Mouse (Mus musculus) lung, postnatal 0 days (tissue): ENCODE measurements around the gene Msgn1.

ENCODE experiments used
- CTCF ChIP-seq: IDR thresholded peaks from 2 replicates; pipeline ENCODE4 v1.5.1; 2016; ENCODE audit warnings: antibody characterized with exemption, mild to moderate bottlenecking
- EP300 ChIP-seq: IDR thresholded peaks from 2 replicates; pipeline ENCODE4 v1.6.1; 2016; ENCODE audit warnings: antibody characterized with exemption, mild to moderate bottlenecking, control low read depth

GRCm38 (mm10) chr12:11212881-11213280, 4.1 kb upstream of the Msgn1 start:
- TF ChIP-seq EP300, result no peak
- TF ChIP-seq CTCF, result no peak
